In the genomic region with DNA sequence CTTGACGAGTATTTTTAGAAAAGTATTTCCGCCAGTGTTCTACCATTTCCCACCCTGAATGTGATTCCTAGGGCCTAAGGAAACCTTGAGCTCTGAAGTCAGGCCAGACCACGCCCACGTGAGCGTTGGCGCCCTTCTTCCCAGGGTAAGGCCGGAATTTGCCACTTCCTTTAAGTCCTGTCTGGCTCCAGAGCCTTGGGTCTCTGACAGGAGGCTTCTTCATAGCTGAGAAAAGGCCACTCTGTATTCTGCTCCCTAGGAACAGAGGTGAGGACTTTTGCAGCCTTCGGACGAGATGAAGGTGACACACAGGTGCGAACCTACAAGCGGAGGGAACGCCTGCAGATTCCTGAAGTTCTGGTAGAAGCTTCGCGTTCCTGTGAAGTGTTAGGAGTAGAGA, we compare ENCODE assay signal across 8 mouse cellular contexts. TPM values are rescaled to one million over a fixed set of nuclear protein-coding genes. Genes with fewer than 3 reads are reported as not detected.
DNase-seq lines count a peak whose midpoint lies in the region; ATAC-seq and TF ChIP-seq lines count a peak whose summit lies in the region.

TSS of gene Ptdss2 (plus strand) at position 138 of the 400 bp plus-strand sequence.

- no peaks in the 10 kb centered on the region for H3K9me3 ChIP-seq in embryonic facial prominence, embryonic 14.5 days (ENCODE audit: control insufficient read depth, low read length)
- no peaks in the 10 kb centered on the region for H3K9me3 ChIP-seq in heart, embryonic 13.5 days

- no peak for ATAC-seq in embryonic facial prominence, embryonic 14.5 days (ENCODE audit: low read depth)
- ATAC-seq in heart, embryonic 13.5 days (ENCODE audit: extremely low read depth, insufficient number of reproducible peaks, low FRiP score, low TSS enrichment) = no peak

- WGBS in embryonic facial prominence, embryonic 14.5 days = 44% methylated on average over 14 of the region's 14 CpGs
- 39% methylated on average over 14 of the region's 14 CpGs for WGBS in heart, embryonic 13.5 days
- 27% methylated on average over 14 of the region's 14 CpGs for WGBS in lung, adult 2 months
- 16% methylated on average over 14 of the region's 14 CpGs for WGBS in small intestine, adult 2 months

- H3K4me2 ChIP-seq in embryonic facial prominence, embryonic 14.5 days (ENCODE audit: low read depth, low read length) = peak within 1 kb of the TSS; percentile 57
- peak within 1 kb of the TSS; percentile 85 for H3K4me2 ChIP-seq in heart, embryonic 13.5 days

- peak; percentile 17; the same call in 1 of the 2 replicates for TF ChIP-seq POLR2A in lung, adult 2 months (IDR thresholded peaks at IDR 0.05; ENCODE audit: borderline replicate concordance, extremely low read depth, low read depth, low read length)
- TF ChIP-seq POLR2A in small intestine, adult 2 months (IDR thresholded peaks at IDR 0.05; ENCODE audit: low read depth, low read length) = no peak

- peak within 1 kb of the TSS; percentile 73 for H3K9ac ChIP-seq in embryonic facial prominence, embryonic 14.5 days (ENCODE audit: low read depth, low read length)
- H3K9ac ChIP-seq in heart, embryonic 13.5 days = peak within 1 kb of the TSS; percentile 86

- H3K4me3 ChIP-seq in left cerebral cortex, adult 2 months = peak within 1 kb of the TSS; percentile 63
- H3K4me3 ChIP-seq in embryonic facial prominence, embryonic 14.5 days (ENCODE audit: low read depth, low read length) = peak within 1 kb of the TSS; percentile 63
- peak within 1 kb of the TSS; percentile 66 for H3K4me3 ChIP-seq in heart, embryonic 13.5 days
- H3K4me3 ChIP-seq in lung, adult 2 months (replicated peaks; ENCODE audit: extremely low read depth, low read depth, low read length) = peak within 1 kb of the TSS; percentile 66
- H3K4me3 ChIP-seq in small intestine, adult 2 months (ENCODE audit: low read depth, low read length) = peak within 1 kb of the TSS; percentile 75

- intact Hi-C loops in left cerebral cortex, adult 2 months (cut with DNase I) = no loop called here

- H3K27ac ChIP-seq in left cerebral cortex, adult 2 months = peak within 1 kb of the TSS; percentile 84
- H3K27ac ChIP-seq in embryonic facial prominence, embryonic 14.5 days (replicated peaks; ENCODE audit: low read depth, low read length) = peak within 1 kb of the TSS; percentile 84
- peak within 1 kb of the TSS; percentile 92 for H3K27ac ChIP-seq in heart, embryonic 13.5 days (replicated peaks)
- H3K27ac ChIP-seq in small intestine, adult 2 months (ENCODE audit: insufficient read depth, low read depth, low read length) = peak within 1 kb of the TSS; percentile 95

- H3K36me3 ChIP-seq in embryonic facial prominence, embryonic 14.5 days (ENCODE audit: control insufficient read depth, insufficient read depth, low read length) = no peaks in the 10 kb centered on the region
- no peaks in the 10 kb centered on the region for H3K36me3 ChIP-seq in heart, embryonic 13.5 days
- no peaks in the 10 kb centered on the region for H3K36me3 ChIP-seq in small intestine, adult 2 months (ENCODE audit: control insufficient read depth, insufficient read depth, low read length)

- no peaks in the 10 kb centered on the region for H3K4me1 ChIP-seq in embryonic facial prominence, embryonic 14.5 days (ENCODE audit: control insufficient read depth, insufficient read depth, low read length)
- peaks cover 21% of the 10 kb centered on the region for H3K4me1 ChIP-seq in heart, embryonic 13.5 days
- no peaks in the 10 kb centered on the region for H3K4me1 ChIP-seq in lung, adult 2 months (ENCODE audit: control insufficient read depth, insufficient read depth, low read length)
- H3K4me1 ChIP-seq in small intestine, adult 2 months (ENCODE audit: control insufficient read depth, insufficient read depth, insufficient read length, low read length) = peaks cover 15% of the 10 kb centered on the region; the same call in 1 of the 2 replicates

- 0 out of 2 replicates have a peak, but pooled peaks cover 3% of the 10 kb centered on the region for H3K27me3 ChIP-seq in embryonic facial prominence, embryonic 14.5 days (replicated peaks; ENCODE audit: control insufficient read depth, insufficient read depth, low read length)
- peaks cover 11% of the 10 kb centered on the region for H3K27me3 ChIP-seq in heart, embryonic 13.5 days (replicated peaks)
- no peaks in the 10 kb centered on the region for H3K27me3 ChIP-seq in small intestine, adult 2 months (ENCODE audit: control insufficient read depth, insufficient read depth, low read length)

- no peak for TF ChIP-seq CTCF in left cerebral cortex, adult 2 months (IDR thresholded peaks at IDR 0.05)
- TF ChIP-seq CTCF in lung, adult 2 months (IDR thresholded peaks at IDR 0.05; ENCODE audit: insufficient read depth, low read length) = no peak
- TF ChIP-seq CTCF in small intestine, adult 2 months (IDR thresholded peaks at IDR 0.05; ENCODE audit: extremely low read depth, insufficient read length, insufficient replicate concordance, low read depth, low read length) = no peak

- DNase-seq in left cerebral cortex, adult 2 months (ENCODE audit: extremely low spot score in 1 of 2, low spot score in 2 of 2) = no peak
- DNase-seq in left cerebral cortex, adult 11 months (ENCODE audit: low spot score) = no peak
- peak; percentile 38 for DNase-seq in embryonic facial prominence, embryonic 14.5 days (ENCODE audit: low spot score)
- DNase-seq in kidney, postnatal 10 days = peak; percentile 80
- peak; percentile 42 for DNase-seq in lung, adult 2 months
- DNase-seq in spleen, postnatal 14 days (ENCODE audit: low spot score in 2 of 2) = no peak

RNA-seq across cellular contexts. Expression of gene Ptdss2, which starts in this region (rescaled TPM):
- 10 to 100 TPM; 46.9 to 51.6 TPM for total RNA-seq in left cerebral cortex, adult 2 months (2021)
- polyA plus RNA-seq in embryonic facial prominence, embryonic 14.5 days (2014; fragmentation: Nextera tagmentation; extraction: Ambion mirVana) = 64.5 and 74.8 TPM in 2 replicates
- polyA plus RNA-seq in heart, embryonic 13.5 days (2015; fragmentation: Nextera tagmentation; extraction: Ambion mirVana) = 57.9 and 66.4 TPM in 2 replicates
- 22.9 and 24.1 TPM in 2 replicates for polyA plus RNA-seq in lung, adult 2 months (2012; rRNA removed)
- 17.5 and 26.3 TPM in 2 replicates for polyA plus RNA-seq in small intestine, adult 2 months (2012; rRNA removed)

Comparison
In these comparisons a context has a peak if more than half of its experiments do, and no peak if none do; other contexts are left out.
1. DNase-seq: peak in embryonic facial prominence, embryonic 14.5 days (single experiment), kidney, postnatal 10 days (single experiment) and lung, adult 2 months (single experiment); none in left cerebral cortex, adult 2 months (0 of 2), left cerebral cortex, adult 11 months (single experiment) and spleen, postnatal 14 days (0 of 2).
2. Peak in every context shown above with its lines, with median percentiles within 50 percentile points of each other: H3K27ac ChIP-seq and H3K4me3 ChIP-seq.